Mouse (Mus musculus) adrenal gland, postnatal 25 days (tissue): ENCODE results near the gene Napb. TPM values are rescaled to one million over a fixed set of nuclear protein-coding genes. Genes with fewer than 3 reads are reported as not detected.
"Not testable (repeated sequence)": the region's sequence is repeated elsewhere in the genome, so short reads cannot be mapped to it uniquely, and the experiment has no call there.

Experiments
- DNase-seq: peaks from one replicate; pipeline ENCODE4 v3.0.0; 2021; ENCODE audit warnings: mixed read lengths
- long read RNA-seq: library from polyadenylated mRNA; stranded (forward); transcript quantifications from one replicate; pipeline ENCODE4 v2.0.0, GENCODE M21; 2021
- total RNA-seq: library from RNA; stranded (reverse); gene quantifications from 2 replicates; pipeline ENCODE4 v1.2.3, GENCODE M21; 2021

Gene Napb
- 6.6 and 8.7 TPM in 2 replicates for total RNA-seq
- long read RNA-seq, partial matches to known transcripts: 0 of 3 reads
- long read RNA-seq, other reads (novel, unspliced or antisense): 3 of 3 reads

GRCm38 (mm10) chr2:148732327-148733000 is at the start of gene Napb:
Gene Napb (minus strand): TSS chr2:148732467.
- DNase-seq: peak; percentile 94

- no peak for DNase-seq
These were observed 49.4 kb upstream of the Napb start, which contains the start of gene 8030411F24Rik for GRCm38 (mm10) chr2:148781709-148782108. Gene 8030411F24Rik (plus strand): TSS chr2:148782009.

GRCm38 (mm10) chr2:148771397-148771796 is 39.1 kb upstream of the Napb start, which contains the start of gene Cst11:
Gene Cst11 (minus strand): TSS chr2:148771497.
- not testable (repeated sequence) for DNase-seq

GRCm38 (mm10) chr2:148763648-148764388 is 31.6 kb upstream of the Napb start:
- no peak for DNase-seq

GRCm38 (mm10) chr2:148754310-148754846 is 22.1 kb upstream of the Napb start:
- no peak for DNase-seq

- peak; percentile 47 for DNase-seq
These were observed 19.9 kb upstream of the Napb start for GRCm38 (mm10) chr2:148751893-148752813.

- no peak for DNase-seq
These were observed 17.8 kb upstream of the Napb start, which contains the start of gene Cstl1 for GRCm38 (mm10) chr2:148750058-148750457. Gene Cstl1 (plus strand): TSS chr2:148750358.

GRCm38 (mm10) chr2:148743846-148744407 is 11.7 kb upstream of the Napb start:
- no peak for DNase-seq

- no peak for DNase-seq
These were observed 10.7 kb upstream of the Napb start for GRCm38 (mm10) chr2:148743001-148743400.

GRCm38 (mm10) chr2:148731614-148732326 is 497 bp downstream of the Napb start:
- DNase-seq: peak; percentile 55

- no peak for DNase-seq
These were observed 12.8 kb downstream of the Napb start for GRCm38 (mm10) chr2:148719271-148719995.

- no peak for DNase-seq
These were observed 15.2 kb downstream of the Napb start for GRCm38 (mm10) chr2:148717072-148717471.

GRCm38 (mm10) chr2:148712326-148712725 is 19.9 kb downstream of the Napb start:
- DNase-seq: no peak

GRCm38 (mm10) chr2:148707202-148707530 is 25.1 kb downstream of the Napb start:
- no peak for DNase-seq

- no peak for DNase-seq
These were observed 25.7 kb downstream of the Napb start for GRCm38 (mm10) chr2:148706409-148707201.

- DNase-seq: no peak
These were observed 33.7 kb downstream of the Napb start for GRCm38 (mm10) chr2:148698571-148698970.

- no peak for DNase-seq
These were observed 41.5 kb downstream of the Napb start for GRCm38 (mm10) chr2:148690781-148691180.

GRCm38 (mm10) chr2:148690291-148690690 is 42.0 kb downstream of the Napb start:
- DNase-seq: no peak

GRCm38 (mm10) chr2:148689444-148690140 is 42.7 kb downstream of the Napb start:
- no peak for DNase-seq
